Mouse (Mus musculus) layer of hippocampus, postnatal 36 days (tissue): ENCODE results near the gene Hsd11b2. TPM values are rescaled to one million over a fixed set of nuclear protein-coding genes. Genes with fewer than 3 reads are reported as not detected.
A peak's percentile ranks its signal among the peaks of the same experiment; 100 is the strongest.

Experiments used
- DNase-seq, 2 experiments: peaks; one replicate each; pipeline ENCODE4 v3.0.0; 2022
- total RNA-seq, 2 experiments: library from RNA; stranded (reverse); gene quantifications; 2 replicates each; pipeline ENCODE4 v1.2.3; 2021

Gene Hsd11b2
- total RNA-seq, 2 experiments from 2014 or later = not detected

- no peak for DNase-seq
These were observed 9.7 kb downstream of the Hsd11b2 start for GRCm38 (mm10) chr8:105528206-105528605.

- no peak for DNase-seq
These were observed 10.7 kb downstream of the Hsd11b2 start for GRCm38 (mm10) chr8:105529271-105529670.

- DNase-seq = no peak
These were observed 13.2 kb downstream of the Hsd11b2 start for GRCm38 (mm10) chr8:105531774-105532173.

- no peak for DNase-seq
These were observed 14.9 kb downstream of the Hsd11b2 start for GRCm38 (mm10) chr8:105533439-105533838.

DNA sequence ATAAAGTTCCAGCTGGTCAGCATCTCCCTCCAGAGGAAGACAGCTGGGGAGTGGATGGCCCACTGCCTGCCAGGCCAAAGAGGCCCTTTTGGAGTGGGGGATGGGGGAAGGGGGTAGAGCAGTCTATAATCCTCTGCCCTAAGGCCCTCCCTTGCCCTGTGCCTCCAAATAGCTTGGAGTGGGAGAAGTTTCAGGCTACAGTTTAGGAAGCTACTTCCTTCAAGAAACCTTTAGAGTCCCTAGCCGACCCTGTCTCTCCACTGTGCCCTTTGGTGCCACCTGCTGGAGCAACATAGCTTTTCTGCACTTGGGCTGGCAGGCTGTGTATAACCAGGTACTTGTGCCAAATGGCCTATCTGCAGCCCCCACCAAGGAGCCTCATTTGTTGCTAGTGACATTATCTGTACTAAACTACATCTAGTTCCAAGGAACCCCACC, 15.4 kb downstream of the Hsd11b2 start:
- DNase-seq = peak in 1 of 2 experiments; percentile 48

DNA sequence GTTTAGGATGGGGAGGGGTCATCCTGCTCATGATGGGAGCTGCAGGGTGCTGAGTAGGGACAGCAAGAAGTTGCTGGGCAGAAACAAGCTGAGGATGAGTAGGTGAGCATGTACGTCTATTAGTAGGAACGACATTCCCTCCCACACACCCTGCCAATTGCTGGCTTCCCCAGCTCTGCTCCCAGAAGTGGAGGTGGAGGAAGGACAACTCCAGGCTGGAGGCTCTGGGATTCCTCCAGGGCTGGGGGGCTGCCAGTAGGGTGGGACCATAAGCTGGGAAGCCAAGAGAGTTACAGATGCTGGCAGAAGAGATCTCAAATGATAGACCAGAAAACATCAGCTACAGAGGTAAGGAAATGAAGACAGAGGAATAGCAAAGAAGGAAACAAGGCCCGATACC, 18.0 kb downstream of the Hsd11b2 start:
- DNase-seq = no peak

DNA sequence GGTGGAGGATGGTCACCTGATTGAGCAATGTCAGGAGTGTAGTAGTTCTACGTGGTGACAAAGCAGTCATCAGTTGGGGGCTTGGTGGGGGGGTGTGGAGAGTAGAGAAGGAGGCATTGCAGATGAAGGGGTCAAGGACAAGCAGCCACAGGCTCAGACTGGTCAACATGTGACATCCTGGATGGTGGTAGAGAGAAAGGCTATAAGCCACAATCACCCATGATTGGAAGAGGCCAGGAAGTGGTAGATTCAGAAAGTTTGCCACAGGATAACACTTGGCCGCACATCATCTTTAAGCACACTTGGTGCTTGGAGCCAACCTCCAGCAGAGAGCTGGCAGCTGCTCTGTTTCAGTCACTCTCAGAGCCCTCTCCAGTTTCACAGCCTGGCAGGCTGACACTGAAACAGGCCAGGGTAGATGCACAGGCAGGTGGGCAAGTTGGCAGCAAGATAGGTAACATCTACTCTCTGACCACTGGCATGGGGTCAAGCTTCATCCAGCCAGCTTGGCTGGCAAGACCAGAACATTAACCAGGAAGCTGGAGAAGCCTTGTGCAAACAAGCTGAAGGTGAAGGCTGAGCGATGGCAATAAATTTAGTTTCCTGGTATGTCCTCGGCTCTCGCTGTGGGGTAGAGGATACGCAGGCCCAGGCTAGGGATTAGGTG, 18.6 kb downstream of the Hsd11b2 start:
- no peak for DNase-seq

GRCm38 (mm10) chr8:105538940-105539339, 20.4 kb downstream of the Hsd11b2 start:
- no peak for DNase-seq

GRCm38 (mm10) chr8:105542032-105542656, 23.6 kb downstream of the Hsd11b2 start:
- no peak for DNase-seq

GRCm38 (mm10) chr8:105542808-105543207, 24.3 kb downstream of the Hsd11b2 start:
- DNase-seq = no peak

DNA sequence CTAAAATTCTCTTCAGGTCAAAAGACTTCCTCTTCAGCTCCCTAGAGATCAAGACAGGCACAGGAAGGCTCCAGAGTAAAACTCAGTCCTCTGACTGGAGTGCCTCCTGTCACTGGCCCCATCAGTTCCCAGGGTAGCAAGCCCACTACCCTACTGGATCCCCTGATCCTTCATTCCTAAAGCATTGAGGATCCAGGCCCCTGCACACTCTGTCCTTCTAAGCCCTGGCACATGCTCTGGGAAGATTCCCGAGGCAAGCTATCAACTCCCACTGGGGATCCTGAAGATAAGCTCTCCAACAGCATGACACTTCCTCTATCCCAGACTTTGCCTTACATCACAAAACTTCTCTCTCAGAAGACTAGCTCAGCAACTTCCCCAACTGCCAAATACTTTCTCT, 25.1 kb downstream of the Hsd11b2 start:
- no peak for DNase-seq

DNA sequence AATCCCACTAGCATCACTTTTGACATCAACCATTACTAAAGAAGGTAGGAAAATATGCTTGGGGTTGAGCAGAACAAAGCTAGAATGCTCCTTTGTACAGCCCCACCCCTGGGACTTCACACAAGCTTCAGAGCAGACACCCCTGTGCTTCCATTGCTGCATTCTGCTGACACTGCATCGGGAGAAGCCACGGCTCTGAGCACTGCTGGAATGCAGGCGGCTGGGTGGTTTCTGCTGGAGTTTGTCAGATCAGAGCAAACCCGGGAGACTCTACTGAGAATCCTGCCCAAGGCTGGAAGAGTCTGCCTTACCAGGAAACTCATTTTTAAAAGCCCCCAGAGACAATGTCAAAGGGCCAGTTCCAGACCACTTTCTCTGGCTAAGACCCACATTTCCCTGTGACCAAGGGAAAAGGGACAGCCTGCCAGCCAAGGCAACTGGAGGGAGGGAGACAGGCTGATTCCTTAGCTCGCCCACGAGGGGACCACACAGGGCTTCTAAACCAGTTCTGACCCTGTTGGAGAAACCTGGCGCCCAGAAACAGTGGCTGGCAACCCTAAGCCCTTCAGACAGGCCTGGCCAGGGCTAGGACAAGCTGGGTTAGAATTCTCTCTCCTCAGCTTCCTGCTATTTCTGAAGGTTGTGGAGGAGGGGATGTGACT, 26.1 kb downstream of the Hsd11b2 start:
- DNase-seq = no peak

DNA sequence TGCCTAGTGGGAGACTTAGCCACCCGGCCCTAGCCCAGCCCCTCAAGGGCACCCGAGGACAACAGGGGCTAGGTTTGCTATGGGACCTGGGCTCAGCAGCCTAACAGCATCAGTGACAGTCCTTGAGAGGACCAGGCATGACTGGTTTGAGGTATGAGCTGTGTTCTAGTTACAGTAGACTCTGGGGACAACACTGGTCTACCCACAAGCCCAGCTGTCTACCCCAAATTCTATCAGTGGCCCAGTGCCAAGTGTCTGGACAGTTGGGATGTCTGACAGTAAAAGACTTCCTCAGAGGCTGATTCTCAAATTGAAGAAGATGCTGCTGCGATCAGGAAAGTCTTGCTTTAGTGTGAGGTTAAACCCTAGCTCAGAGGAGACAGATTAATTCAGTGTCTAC, 26.7 kb downstream of the Hsd11b2 start:
- DNase-seq = no peak

DNA sequence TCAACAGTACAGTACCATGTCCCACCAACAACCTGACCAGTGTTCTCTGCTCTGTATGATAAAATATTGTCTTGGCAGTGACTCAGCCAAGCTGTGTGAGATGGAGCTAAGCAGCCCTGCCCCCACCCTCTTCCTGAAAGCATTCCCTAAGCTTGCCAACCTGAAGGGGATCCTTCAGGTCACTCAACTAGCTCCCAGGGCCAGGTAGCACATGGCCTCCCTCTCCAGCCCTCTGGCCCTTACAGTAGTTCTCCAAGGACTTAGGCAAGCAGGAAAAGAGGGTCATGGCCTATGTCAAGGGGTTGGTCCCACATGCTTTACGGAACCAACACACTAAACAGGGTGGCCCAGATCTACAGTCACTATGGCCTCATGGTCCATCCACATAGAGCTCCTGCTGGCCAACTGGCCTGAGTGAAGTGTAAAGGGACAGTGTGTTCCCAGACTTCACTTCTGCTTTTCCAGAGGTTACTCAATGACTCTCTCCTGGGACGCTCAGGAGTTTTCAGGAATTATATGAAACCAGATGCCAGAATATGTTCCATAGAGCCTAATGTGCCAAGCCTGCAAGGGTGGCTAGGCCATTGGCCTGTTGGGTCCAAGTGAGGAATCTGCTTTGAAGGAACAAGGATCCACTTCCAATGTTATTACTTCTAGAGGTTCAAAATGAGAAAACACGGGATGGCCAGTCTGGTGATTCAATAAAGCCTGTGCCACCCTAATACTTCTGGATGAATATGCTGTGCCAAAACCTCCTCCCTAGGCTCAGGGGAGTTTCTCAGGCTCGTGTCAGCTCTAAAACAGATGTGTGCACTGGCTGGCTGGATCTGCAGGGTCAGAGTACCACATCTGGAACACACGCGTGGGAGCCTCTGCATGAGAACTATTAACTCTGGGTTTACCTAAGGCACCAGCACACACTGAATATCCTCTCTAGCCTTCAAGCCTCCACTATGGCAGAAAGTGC, 28.1 kb downstream of the Hsd11b2 start:
- no peak for DNase-seq

DNA sequence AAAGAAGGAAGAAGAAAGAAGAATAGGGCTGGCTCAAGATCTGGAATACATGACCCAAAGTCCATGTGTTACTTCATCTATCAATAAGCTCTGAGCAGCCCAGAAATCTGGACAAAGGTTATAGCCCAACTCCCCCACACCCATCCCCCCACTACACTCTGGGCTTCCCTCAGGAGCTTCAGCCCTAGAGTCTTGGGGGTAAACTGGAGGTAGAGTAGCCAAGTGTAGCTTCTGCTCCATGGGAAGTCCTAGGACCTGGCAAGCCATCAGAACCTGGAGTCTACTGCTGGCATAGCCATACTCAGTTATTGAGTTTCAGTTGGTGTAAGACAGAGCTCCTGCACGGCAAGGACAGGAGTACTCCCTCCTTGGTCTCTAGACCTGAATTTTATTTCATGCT, 31.0 kb downstream of the Hsd11b2 start:
- no peak for DNase-seq

- DNase-seq = no peak
These were observed 31.5 kb downstream of the Hsd11b2 start for GRCm38 (mm10) chr8:105550083-105550482.

- no peak for DNase-seq
These were observed 33.5 kb downstream of the Hsd11b2 start for GRCm38 (mm10) chr8:105552032-105552431.

GRCm38 (mm10) chr8:105552824-105553223, 34.3 kb downstream of the Hsd11b2 start:
- DNase-seq = no peak

DNA sequence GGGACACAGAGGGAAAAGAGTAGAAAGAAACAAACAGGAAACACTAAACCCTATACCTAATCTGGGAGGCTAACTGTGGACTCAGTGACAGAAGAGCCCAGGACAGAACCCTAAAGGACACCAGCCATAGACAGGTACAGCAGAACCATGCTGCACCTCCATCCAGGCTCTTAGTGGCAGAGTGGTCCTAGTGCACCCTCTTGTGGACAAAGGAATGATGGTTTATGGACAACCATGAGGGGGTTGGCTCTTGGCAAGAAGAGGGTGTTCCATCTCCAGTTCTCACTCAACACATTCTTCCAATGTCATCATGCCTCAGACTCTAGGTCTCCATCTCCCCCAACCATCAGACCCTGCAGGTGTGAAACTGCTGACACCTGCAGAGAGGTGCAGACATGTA, 35.5 kb downstream of the Hsd11b2 start:
- DNase-seq = peak in 1 of 2 experiments; percentile 40

- no peak for DNase-seq
These were observed 36.7 kb downstream of the Hsd11b2 start for GRCm38 (mm10) chr8:105555230-105555629.

GRCm38 (mm10) chr8:105562863-105563262, 44.3 kb downstream of the Hsd11b2 start:
- DNase-seq = no peak

- DNase-seq = no peak
These were observed 45.3 kb downstream of the Hsd11b2 start for GRCm38 (mm10) chr8:105563871-105564270.
